Mouse (Mus musculus) C3H10T1/2 (cell line): ENCODE measurements around the gene Pgam2. TPM values are rescaled to one million over a fixed set of nuclear protein-coding genes. Genes with fewer than 3 reads are reported as not detected.

Source experiments
- polyA plus RNA-seq, 2 experiments: library from polyadenylated mRNA; unstranded; fragments of >200 nt; fragmentation: generic; extraction: Trizol; gene quantifications; one replicate each; pipeline ENCODE4 v1.2.1; 2012; ENCODE audit warnings: missing spikeins in 2 of 2

Gene Pgam2
- polyA plus RNA-seq: 1 to 10 TPM in 1 of 2 experiments, under 1 TPM in 1; 0.30 to 1.5 TPM

GRCm38 (mm10) chr11:5803551-5803981 lies at the start of gene Pgam2:
Gene Pgam2 (minus strand): TSS chr11:5803733.

GRCm38 (mm10) chr11:5837251-5838246 lies 34.0 kb upstream of the Pgam2 start, which contains the start of gene Polm:
Gene Polm (minus strand): TSS chr11:5838016.

GRCm38 (mm10) chr11:5788056-5789014 lies 15.2 kb downstream of the Pgam2 start, which contains the start of gene Dbnl:
Gene Dbnl (plus strand): TSS chr11:5788488.

GRCm38 (mm10) chr11:5761820-5762632 lies 41.5 kb downstream of the Pgam2 start, which contains the start of gene Urgcp:
Gene Urgcp (minus strand): TSS chr11:5762376.

Other genes starting within 250 kb of the Pgam2 start
- gene Ankrd36, start 234.0 kb downstream of the Pgam2 start, polyA plus RNA-seq: not detected
- gene Mrps24, start 88.1 kb downstream of the Pgam2 start, polyA plus RNA-seq: 100 to 1,000 TPM; 205 to 296 TPM
- gene Urgcp, start 41.4 kb downstream of the Pgam2 start, polyA plus RNA-seq: 10 to 100 TPM; 26.6 to 32.9 TPM
- gene Dbnl, start 15.2 kb downstream of the Pgam2 start, polyA plus RNA-seq: 100 to 1,000 TPM in 1 of 2 experiments, 10 to 100 TPM in 1; 99.6 to 103 TPM
- gene Polm, start 34.3 kb upstream of the Pgam2 start, polyA plus RNA-seq: 10 to 100 TPM in 1 of 2 experiments, 1 to 10 TPM in 1; 6.7 to 19.5 TPM
- 100 to 1,000 TPM; 142 to 464 TPM for gene Aebp1, start 58.2 kb upstream of the Pgam2 start, polyA plus RNA-seq
- 100 to 1,000 TPM in 1 of 2 experiments, 10 to 100 TPM in 1; 90.6 to 273 TPM for gene Pold2, start 74.6 kb upstream of the Pgam2 start, polyA plus RNA-seq
- under 1 TPM; 0.07 to 0.25 TPM for gene Myl7, start 95.0 kb upstream of the Pgam2 start, polyA plus RNA-seq
- gene Gck, start 146.3 kb upstream of the Pgam2 start, polyA plus RNA-seq: not detected
- gene Ykt6, start 152.0 kb upstream of the Pgam2 start, polyA plus RNA-seq: 10 to 100 TPM; 46.7 to 98.8 TPM